Mouse (Mus musculus): ENCODE measurements around the gene Adamts3.
A peak's percentile ranks its signal among the peaks of the same experiment; 100 is the strongest.

Adamts3 gene

DNA sequence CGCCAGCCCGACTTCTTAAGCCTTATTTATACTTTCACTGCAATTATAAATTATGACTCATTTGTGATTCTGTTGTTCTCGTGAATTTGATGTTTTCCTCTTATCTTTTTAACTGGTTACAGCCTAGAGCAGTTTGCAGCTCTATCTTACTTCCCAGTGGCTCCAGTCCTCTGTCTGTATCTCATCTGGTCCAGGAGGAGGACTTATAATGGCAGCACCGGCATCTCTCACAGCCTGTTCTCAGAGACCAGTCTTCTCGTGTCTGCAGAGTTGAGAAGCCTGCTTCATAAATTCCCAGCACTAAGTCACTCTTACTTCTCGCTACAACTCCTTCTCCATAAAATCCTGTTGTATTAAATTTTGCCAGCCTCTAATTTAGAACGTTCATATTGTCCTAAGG, 12.4 kb upstream of the Adamts3 start:
- no peaks in the 10 kb centered on the region for H3K27me3 ChIP-seq (ENCODE audit: insufficient read depth, low read length)
- no peaks in the 10 kb centered on the region for H3K9me3 ChIP-seq (ENCODE audit: low read length)
- no peak overlapping the region for H3K4me3 ChIP-seq (replicated peaks; ENCODE audit: low read length)
- TF ChIP-seq NANOG (IDR thresholded peaks at IDR 0.05; ENCODE audit: borderline replicate concordance, low read length), result no peak
- no peak for TF ChIP-seq CTCF (conservative IDR thresholded peaks at IDR 0.05; ENCODE audit: low read length)
- TF ChIP-seq POU5F1 (IDR thresholded peaks at IDR 0.05; ENCODE audit: borderline replicate concordance, low read length), result no peak
- no peaks in the 10 kb centered on the region for H3K4me1 ChIP-seq (replicated peaks; ENCODE audit: low read depth, low read length)
- H3K36me3 ChIP-seq (ENCODE audit: insufficient read depth, low read length), result no peaks in the 10 kb centered on the region

DNA sequence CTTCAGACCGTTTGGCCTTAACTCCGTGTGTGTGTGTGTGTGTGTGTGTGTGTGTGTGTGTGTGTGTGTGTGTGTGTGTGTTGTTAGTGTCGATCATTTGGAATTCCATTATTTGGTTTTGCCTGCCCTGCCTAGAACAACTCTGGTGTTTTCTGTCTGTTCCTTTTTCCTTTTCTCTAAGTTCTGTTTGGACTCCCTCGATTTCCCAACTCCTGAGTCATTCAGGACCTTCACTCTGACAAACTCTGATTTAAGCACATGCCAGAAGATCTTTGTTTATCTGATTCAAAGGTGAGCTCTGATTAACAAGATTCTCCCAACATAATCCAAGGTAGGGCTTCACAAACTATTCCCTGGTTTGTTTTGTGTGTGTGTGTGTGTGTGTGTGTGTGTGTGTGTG, 1.9 kb upstream of the Adamts3 start:
- peaks cover 43% of the 10 kb centered on the region for H3K27me3 ChIP-seq (ENCODE audit: insufficient read depth, low read length)
- no peak overlapping the region for H3K4me3 ChIP-seq (replicated peaks; ENCODE audit: low read length)
- TF ChIP-seq CTCF (conservative IDR thresholded peaks at IDR 0.05; ENCODE audit: low read length), result no peak
- no peak for TF ChIP-seq POU5F1 (IDR thresholded peaks at IDR 0.05; ENCODE audit: borderline replicate concordance, low read length)
- no peak for TF ChIP-seq NANOG (IDR thresholded peaks at IDR 0.05; ENCODE audit: borderline replicate concordance, low read length)
- H3K9me3 ChIP-seq (ENCODE audit: low read length), result no peaks in the 10 kb centered on the region
- no peaks in the 10 kb centered on the region for H3K36me3 ChIP-seq (ENCODE audit: insufficient read depth, low read length)
- H3K4me1 ChIP-seq (replicated peaks; ENCODE audit: low read depth, low read length), result peaks cover 15% of the 10 kb centered on the region

DNA sequence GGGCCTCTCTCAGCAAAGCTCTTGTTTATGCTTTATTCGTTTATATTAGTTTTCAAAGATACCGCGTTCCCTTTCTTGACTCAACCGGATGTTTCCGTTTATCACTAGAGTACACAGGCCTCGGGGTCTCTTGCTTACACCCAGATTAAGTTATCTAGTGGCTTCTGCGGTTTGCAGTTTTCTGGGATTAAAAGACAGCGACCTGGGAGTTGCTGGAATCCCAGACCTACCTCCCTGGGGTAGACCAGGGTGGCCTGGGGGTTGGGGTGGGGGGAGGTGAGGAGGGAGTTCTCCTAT, 722 bp upstream of the Adamts3 start:
- Histone ChIP-seq H3K4me3 (replicated peaks; ENCODE audit: low read length) (peak overlapping the region; percentile 85; the same call in 1 of the 2 replicates), H3K36me3 (ENCODE audit: insufficient read depth, low read length) (no peaks in the 10 kb centered on the region), H3K27me3 (ENCODE audit: insufficient read depth, low read length) (peaks cover 43% of the 10 kb centered on the region), H3K9me3 (ENCODE audit: low read length) (no peaks in the 10 kb centered on the region), H3K4me1 (replicated peaks; ENCODE audit: low read depth, low read length) (peaks cover 15% of the 10 kb centered on the region)
- TF ChIP-seq POU5F1 (IDR thresholded peaks at IDR 0.05; ENCODE audit: borderline replicate concordance, low read length) (no peak), CTCF (conservative IDR thresholded peaks at IDR 0.05; ENCODE audit: low read length) (no peak), NANOG (IDR thresholded peaks at IDR 0.05; ENCODE audit: borderline replicate concordance, low read length) (no peak)

DNA sequence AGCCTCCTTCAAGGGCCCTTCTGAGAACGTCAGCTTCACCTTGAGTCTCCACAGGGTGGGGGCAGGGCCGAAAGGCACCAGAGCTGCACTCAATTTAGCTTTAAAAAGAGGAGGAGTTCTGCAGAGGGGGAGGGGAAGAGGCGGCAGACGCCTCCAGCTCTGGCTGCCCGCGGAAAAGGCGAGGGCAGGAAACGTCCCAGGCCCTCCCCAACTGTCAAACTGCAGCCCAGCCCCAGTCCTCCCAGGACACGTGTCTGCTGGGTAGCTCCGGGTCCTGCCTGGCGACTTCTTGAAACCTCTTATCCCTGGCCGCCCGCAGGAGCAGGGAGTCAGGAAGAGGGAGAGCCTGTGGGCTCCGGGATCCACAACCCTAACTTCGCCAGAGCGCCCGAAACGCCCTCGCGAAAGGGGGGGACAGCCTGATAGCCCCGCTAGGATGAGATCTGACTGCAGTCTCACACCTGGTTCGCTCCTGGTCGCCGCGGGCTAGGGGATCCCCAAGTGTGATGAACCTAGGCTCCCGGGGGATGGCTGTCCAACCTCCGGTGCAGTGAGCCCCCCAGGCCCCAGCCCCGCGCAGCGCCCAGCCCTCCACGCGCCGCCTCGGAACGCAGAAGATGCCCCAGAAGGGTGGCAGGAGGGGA, 921 bp downstream of the Adamts3 start:
- no peaks in the 10 kb centered on the region for H3K9me3 ChIP-seq (ENCODE audit: low read length)
- peak overlapping the region; percentile 85 for H3K4me3 ChIP-seq (replicated peaks; ENCODE audit: low read length)
- H3K27me3 ChIP-seq (ENCODE audit: insufficient read depth, low read length), result peaks cover 43% of the 10 kb centered on the region
- peaks cover 15% of the 10 kb centered on the region for H3K4me1 ChIP-seq (replicated peaks; ENCODE audit: low read depth, low read length)
- H3K36me3 ChIP-seq (ENCODE audit: insufficient read depth, low read length), result no peaks in the 10 kb centered on the region
- no peak for TF ChIP-seq POU5F1 (IDR thresholded peaks at IDR 0.05; ENCODE audit: borderline replicate concordance, low read length)
- no peak for TF ChIP-seq NANOG (IDR thresholded peaks at IDR 0.05; ENCODE audit: borderline replicate concordance, low read length)
- TF ChIP-seq CTCF (conservative IDR thresholded peaks at IDR 0.05; ENCODE audit: low read length), result no peak

DNA sequence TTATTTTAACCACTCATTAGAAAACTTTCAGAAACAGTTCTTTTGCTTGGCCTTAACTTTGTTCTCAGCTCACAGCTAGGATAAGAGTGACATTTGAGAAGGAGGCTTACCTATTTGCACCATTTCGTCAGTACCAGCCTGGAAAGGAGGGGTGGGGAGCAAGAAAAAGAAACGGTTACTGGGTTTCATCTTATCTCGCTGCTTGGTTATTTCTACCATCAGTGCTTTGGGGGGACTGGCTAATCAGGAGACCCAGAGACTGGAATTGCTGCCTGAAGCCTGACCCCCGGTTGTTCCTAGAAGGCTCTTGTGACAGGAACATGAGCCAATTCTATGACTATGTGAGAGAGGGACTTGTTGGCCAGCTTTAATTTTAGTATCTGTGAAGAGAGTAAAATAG, 1.7 kb downstream of the Adamts3 start:
- Histone ChIP-seq H3K36me3 (ENCODE audit: insufficient read depth, low read length) (no peaks in the 10 kb centered on the region), H3K9me3 (ENCODE audit: low read length) (no peaks in the 10 kb centered on the region), H3K4me1 (replicated peaks; ENCODE audit: low read depth, low read length) (peaks cover 15% of the 10 kb centered on the region), H3K27me3 (ENCODE audit: insufficient read depth, low read length) (peaks cover 43% of the 10 kb centered on the region), H3K4me3 (replicated peaks; ENCODE audit: low read length) (no peak overlapping the region)
- TF ChIP-seq CTCF (conservative IDR thresholded peaks at IDR 0.05; ENCODE audit: low read length), result no peak
- no peak for TF ChIP-seq POU5F1 (IDR thresholded peaks at IDR 0.05; ENCODE audit: borderline replicate concordance, low read length)
- TF ChIP-seq NANOG (IDR thresholded peaks at IDR 0.05; ENCODE audit: borderline replicate concordance, low read length), result no peak

DNA sequence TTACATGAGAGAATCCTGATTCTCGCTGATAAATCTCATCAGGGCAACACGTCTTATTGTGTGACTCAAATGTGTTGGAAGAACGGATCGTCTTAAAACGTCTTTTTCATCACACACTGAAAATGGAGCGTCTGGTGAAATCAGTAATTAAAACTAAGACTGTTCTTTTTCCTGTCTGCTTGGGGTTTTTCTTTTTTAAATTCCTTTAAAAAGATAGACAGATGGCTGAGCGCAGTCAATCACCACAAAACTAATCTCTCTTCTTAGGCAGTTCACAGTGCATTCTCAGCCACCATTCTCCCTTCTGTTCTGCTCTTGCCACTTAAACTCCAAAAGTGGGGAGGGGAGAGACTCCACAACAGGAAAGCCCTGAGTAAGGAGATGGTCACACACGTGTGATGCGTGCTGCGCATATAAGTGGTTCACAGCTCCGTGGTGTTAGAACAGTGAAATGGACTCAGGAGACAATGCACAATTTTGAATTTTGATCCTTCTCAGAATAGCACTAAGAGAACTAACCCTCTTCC, 4.2 kb downstream of the Adamts3 start:
- TF ChIP-seq CTCF (conservative IDR thresholded peaks at IDR 0.05; ENCODE audit: low read length), result no peak
- peaks cover 30% of the 10 kb centered on the region for H3K27me3 ChIP-seq (ENCODE audit: insufficient read depth, low read length)
- no peak overlapping the region for H3K4me3 ChIP-seq (replicated peaks; ENCODE audit: low read length)
- peaks cover 15% of the 10 kb centered on the region for H3K4me1 ChIP-seq (replicated peaks; ENCODE audit: low read depth, low read length)
- H3K36me3 ChIP-seq (ENCODE audit: insufficient read depth, low read length), result no peaks in the 10 kb centered on the region
- H3K9me3 ChIP-seq (ENCODE audit: low read length), result no peaks in the 10 kb centered on the region

DNA sequence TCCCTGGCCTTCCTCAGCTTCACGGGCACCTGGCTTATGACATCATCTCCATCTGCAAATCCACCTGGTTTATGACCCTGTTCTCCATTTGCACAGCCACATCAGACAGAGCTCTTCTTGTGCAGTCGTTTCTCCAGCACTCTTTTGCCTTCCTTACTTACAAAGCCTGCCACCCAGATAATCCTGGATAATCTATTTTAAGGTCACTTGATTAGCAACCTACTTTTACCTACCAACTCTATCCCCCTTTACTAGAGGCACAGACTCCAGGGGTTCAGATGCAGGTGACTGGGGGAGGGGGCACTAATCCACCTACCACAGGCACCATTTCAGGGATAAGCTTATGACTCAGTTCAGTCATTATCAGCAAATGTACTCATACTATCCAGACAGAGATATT, 10.5 kb downstream of the Adamts3 start:
- H3K9me3 ChIP-seq (ENCODE audit: low read length), result no peaks in the 10 kb centered on the region
- no peaks in the 10 kb centered on the region for H3K27me3 ChIP-seq (ENCODE audit: insufficient read depth, low read length)
- H3K4me1 ChIP-seq (replicated peaks; ENCODE audit: low read depth, low read length), result no peaks in the 10 kb centered on the region
- H3K4me3 ChIP-seq (replicated peaks; ENCODE audit: low read length), result no peak overlapping the region
- no peak for TF ChIP-seq POU5F1 (IDR thresholded peaks at IDR 0.05; ENCODE audit: borderline replicate concordance, low read length)
- no peak for TF ChIP-seq NANOG (IDR thresholded peaks at IDR 0.05; ENCODE audit: borderline replicate concordance, low read length)
- TF ChIP-seq CTCF (conservative IDR thresholded peaks at IDR 0.05; ENCODE audit: low read length), result no peak
- no peaks in the 10 kb centered on the region for H3K36me3 ChIP-seq (ENCODE audit: insufficient read depth, low read length)

DNA sequence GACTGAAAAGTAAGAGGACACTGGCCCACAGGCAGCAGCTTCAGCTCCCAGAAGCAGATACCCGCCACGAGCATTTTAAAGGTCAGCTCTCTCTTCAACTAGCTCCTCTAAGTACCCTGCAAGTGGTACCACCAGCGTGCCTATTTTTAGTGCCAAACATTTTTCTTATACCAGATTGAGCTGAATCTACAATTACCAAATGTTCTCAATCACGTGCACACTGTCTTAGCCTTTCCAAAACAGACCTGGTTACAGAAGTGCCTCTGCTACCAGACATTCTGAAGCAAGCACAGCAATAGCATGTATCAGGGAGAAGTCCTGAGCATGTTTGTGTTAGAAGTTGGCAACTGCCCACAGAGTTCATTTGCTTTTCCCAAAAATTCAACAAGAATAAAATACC, 23.5 kb downstream of the Adamts3 start:
- Histone ChIP-seq H3K9me3 (ENCODE audit: low read length) (no peaks in the 10 kb centered on the region), H3K27me3 (ENCODE audit: insufficient read depth, low read length) (no peaks in the 10 kb centered on the region), H3K4me3 (replicated peaks; ENCODE audit: low read length) (no peak overlapping the region), H3K4me1 (replicated peaks; ENCODE audit: low read depth, low read length) (no peaks in the 10 kb centered on the region), H3K36me3 (ENCODE audit: insufficient read depth, low read length) (no peaks in the 10 kb centered on the region)
- TF ChIP-seq CTCF (conservative IDR thresholded peaks at IDR 0.05; ENCODE audit: low read length) (no peak), POU5F1 (IDR thresholded peaks at IDR 0.05; ENCODE audit: borderline replicate concordance, low read length) (no peak), NANOG (IDR thresholded peaks at IDR 0.05; ENCODE audit: borderline replicate concordance, low read length) (no peak)

DNA sequence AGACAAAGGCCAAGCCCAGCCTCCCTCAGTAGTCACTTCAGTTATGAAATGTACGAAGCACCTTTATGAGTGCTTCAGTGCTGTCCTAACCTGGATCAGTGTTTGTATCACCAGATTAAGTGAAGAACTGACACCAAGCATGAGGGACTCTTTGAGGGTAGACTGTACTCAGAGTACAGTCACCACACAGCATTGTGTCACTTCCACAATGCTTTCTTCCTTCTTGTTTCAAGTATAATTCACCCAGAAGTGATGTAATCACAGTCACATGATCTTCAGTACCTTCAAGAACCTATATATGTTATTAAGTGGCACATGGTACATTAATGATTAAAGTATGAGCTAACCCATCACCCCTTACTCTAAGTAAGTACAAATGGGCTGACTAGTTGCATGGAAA, 24.3 kb downstream of the Adamts3 start:
- Histone ChIP-seq H3K36me3 (ENCODE audit: insufficient read depth, low read length) (no peaks in the 10 kb centered on the region), H3K4me1 (replicated peaks; ENCODE audit: low read depth, low read length) (no peaks in the 10 kb centered on the region), H3K27me3 (ENCODE audit: insufficient read depth, low read length) (no peaks in the 10 kb centered on the region), H3K4me3 (replicated peaks; ENCODE audit: low read length) (no peak overlapping the region), H3K9me3 (ENCODE audit: low read length) (no peaks in the 10 kb centered on the region)
- TF ChIP-seq POU5F1 (IDR thresholded peaks at IDR 0.05; ENCODE audit: borderline replicate concordance, low read length) (no peak), CTCF (conservative IDR thresholded peaks at IDR 0.05; ENCODE audit: low read length) (no peak), NANOG (IDR thresholded peaks at IDR 0.05; ENCODE audit: borderline replicate concordance, low read length) (no peak)
